Mouse (Mus musculus) cerebellum, adult 2 months (tissue): ENCODE measurements around the gene Clk2. TPM values are rescaled to one million over a fixed set of nuclear protein-coding genes. Genes with fewer than 3 reads are reported as not detected.
A peak's percentile ranks its signal among the peaks of the same experiment; 100 is the strongest.

ENCODE experiments used
- DNase-seq, 2 experiments: peaks; one replicate each; pipeline ENCODE4 v3.0.0; 2021
- H3K27ac ChIP-seq: fragments of 200-500 bp; 2 replicates; pipeline ENCODE4 v1.5.1; 2012; ENCODE audit warnings: low read length, control low read depth, inconsistent platforms; ENCODE audit not compliant: insufficient read depth
- H3K27me3 ChIP-seq: fragments of 200-500 bp; 2 replicates; pipeline ENCODE4 v1.6.1; 2012; ENCODE audit warnings: inconsistent platforms, mild to moderate bottlenecking, low read length, moderate library complexity; ENCODE audit not compliant: control insufficient read depth, insufficient read depth
- H3K4me1 ChIP-seq: fragments of 200-500 bp; 2 replicates; pipeline ENCODE4 v1.6.1; 2011; ENCODE audit warnings: low read length; ENCODE audit not compliant: control insufficient read depth, insufficient read depth
- H3K4me3 ChIP-seq: fragments of 200-500 bp; replicated peaks from 2 replicates; pipeline ENCODE3; 2011; ENCODE audit warnings: mild to moderate bottlenecking, low read depth, low read length, control low read depth; ENCODE audit not compliant: insufficient read depth
- CTCF ChIP-seq: fragments of 200-500 bp; IDR thresholded peaks from 2 replicates; pipeline ENCODE4 v1.5.1; 2011; ENCODE audit warnings: low read depth, mild to moderate bottlenecking, control low read depth, low read length, moderate library complexity, borderline replicate concordance; ENCODE audit not compliant: insufficient read depth
- POLR2A ChIP-seq: fragments of 200-500 bp; IDR thresholded peaks from 2 replicates; pipeline ENCODE4 v1.6.1; 2011; ENCODE audit warnings: low read length, control low read depth, borderline replicate concordance; ENCODE audit not compliant: insufficient read depth
- WGBS: fragments of 180-500 bp; shearing (Covaris S2); methylation state at CpG from one replicate; pipeline ENCODE4 v1.1.7; 2018; 5-methylcytosine and 5-hydroxymethylcytosine counted together
- polyA plus RNA-seq: library from polyadenylated mRNA; depleted of rRNA; stranded (reverse); fragments of >200 nt; gene quantifications from 2 replicates; pipeline ENCODE4 v1.2.3, GENCODE M21; 2012

Gene Clk2
- polyA plus RNA-seq, 1 experiment = 75.5 TPM

DNA sequence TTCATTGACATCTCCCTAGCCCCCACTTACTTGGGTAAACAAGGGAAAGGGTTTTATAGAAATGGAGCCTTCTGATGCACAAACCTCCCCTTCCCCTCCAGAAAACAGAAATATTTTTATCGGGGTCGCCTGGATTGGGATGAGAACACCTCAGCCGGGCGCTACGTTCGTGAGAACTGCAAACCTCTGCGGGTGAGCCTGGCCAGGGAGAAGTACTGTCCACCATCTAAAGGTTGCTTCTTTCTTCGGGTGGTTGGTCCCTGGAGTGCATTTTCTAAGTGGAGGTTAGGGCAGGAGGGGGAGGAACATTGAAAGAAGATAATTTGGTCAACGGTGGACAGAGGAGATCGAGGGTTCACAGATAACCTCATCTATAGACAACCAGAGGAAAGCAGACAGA, 10.9 kb downstream of the Clk2 start:
- Histone ChIP-seq H3K4me3 (no peak overlapping the region), H3K27ac (no peak overlapping the region), H3K4me1 (peaks cover 11% of the 10 kb centered on the region; the same call in 1 of the 2 replicates), H3K27me3 (no peaks in the 10 kb centered on the region)
- peak in 1 of 2 experiments; percentile 8 for DNase-seq
- no peak for TF ChIP-seq POLR2A
- WGBS = 89% methylated on average over 10 of the region's 10 CpGs

DNA sequence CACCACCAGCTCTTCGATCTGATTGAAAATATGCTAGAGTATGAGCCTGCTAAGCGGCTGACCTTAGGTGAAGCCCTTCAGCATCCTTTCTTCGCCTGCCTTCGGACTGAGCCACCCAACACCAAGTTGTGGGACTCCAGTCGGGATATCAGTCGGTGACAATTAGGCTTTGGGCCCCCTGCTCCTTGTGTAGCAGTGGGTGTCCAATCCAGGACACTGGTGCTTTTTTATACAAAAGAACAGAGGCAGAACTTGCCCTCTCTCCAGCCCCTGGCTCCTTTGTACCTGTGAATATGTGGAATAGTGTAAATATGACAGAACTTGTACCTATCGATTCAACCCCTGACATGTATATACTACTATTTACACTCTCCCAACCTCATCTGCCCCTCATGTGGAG, 11.8 kb downstream of the Clk2 start:
- TF ChIP-seq POLR2A (no peak), CTCF (no peak)
- WGBS = 84% methylated on average over 7 of the region's 7 CpGs

DNA sequence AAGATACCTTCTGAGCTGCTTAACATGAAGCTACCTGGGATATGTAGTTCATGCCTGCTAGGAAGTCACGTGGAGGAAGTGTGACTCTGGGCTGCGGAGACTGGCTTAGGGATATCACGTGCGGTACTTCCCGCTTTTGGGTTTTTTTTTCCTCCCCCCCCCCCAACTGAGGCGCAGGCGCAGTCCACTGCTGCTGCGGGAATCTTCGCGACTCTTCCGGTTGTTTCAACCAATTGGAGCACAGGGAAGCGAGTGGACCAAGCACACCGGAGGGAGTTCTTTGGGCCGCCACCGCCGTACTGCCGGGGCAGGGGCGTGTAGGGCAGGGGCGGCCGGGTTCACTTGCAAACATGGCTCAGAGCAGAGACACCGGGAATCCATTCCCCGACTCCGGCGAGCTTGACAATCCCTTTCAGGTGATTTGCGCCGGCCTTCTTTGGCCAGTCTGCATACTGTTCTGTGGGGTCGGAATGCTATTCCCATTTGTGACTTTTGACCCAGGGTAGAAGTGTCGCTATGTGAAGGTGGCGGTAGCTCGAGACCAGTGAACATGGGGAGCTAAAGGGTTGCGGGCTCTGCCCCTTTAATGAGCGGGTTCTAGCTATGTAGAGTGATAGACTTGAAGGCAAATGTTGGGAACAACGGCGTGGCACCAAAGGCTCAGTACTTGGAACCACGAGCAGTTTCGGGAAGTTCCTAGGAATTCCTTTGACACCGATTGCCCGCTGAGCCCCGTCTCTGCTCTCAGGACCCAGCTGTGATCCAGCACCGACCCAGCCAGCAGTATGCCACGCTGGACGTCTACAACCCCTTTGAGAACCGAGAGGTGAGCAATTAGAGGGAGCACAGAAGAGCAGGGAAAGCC, 12.9 kb downstream of the Clk2 start, which contains the start of gene Scamp3:
Gene Scamp3, plus strand, starts transcription at position 232 of the 865 bp plus-strand sequence.
- Histone ChIP-seq H3K4me3 (peak within 1 kb of the TSS; percentile 90), H3K27ac (peak within 1 kb of the TSS; percentile 47), H3K27me3 (no peaks in the 10 kb centered on the region), H3K4me1 (peaks cover 11% of the 10 kb centered on the region; the same call in 1 of the 2 replicates)
- under 1% methylated on average over 43 of the region's 43 CpGs for WGBS
- TF ChIP-seq POLR2A (peak; percentile 87), CTCF (no peak; the same call in 1 of the 2 replicates)
- DNase-seq = peak; percentile 85 to 95

More for the DNA sequence above, 11.8 kb downstream of the Clk2 start:
- Histone ChIP-seq H3K27me3 (no peaks in the 10 kb centered on the region), H3K4me3 (no peak overlapping the region), H3K4me1 (peaks cover 11% of the 10 kb centered on the region; the same call in 1 of the 2 replicates), H3K27ac (no peak overlapping the region)
- peak in 1 of 2 experiments; percentile 25 for DNase-seq

GRCm38 (mm10) chr3:89178107-89178385, 13.5 kb downstream of the Clk2 start:
- H3K27me3 ChIP-seq = no peaks in the 10 kb centered on the region
- peak overlapping the region; percentile 90 for H3K4me3 ChIP-seq
- no peak for TF ChIP-seq CTCF
- TF ChIP-seq POLR2A = no peak
- DNase-seq = no peak
- WGBS = 6% methylated on average over 6 of the region's 6 CpGs
- peak overlapping the region; percentile 47 for H3K27ac ChIP-seq
- H3K4me1 ChIP-seq = peaks cover 11% of the 10 kb centered on the region; the same call in 1 of the 2 replicates

DNA sequence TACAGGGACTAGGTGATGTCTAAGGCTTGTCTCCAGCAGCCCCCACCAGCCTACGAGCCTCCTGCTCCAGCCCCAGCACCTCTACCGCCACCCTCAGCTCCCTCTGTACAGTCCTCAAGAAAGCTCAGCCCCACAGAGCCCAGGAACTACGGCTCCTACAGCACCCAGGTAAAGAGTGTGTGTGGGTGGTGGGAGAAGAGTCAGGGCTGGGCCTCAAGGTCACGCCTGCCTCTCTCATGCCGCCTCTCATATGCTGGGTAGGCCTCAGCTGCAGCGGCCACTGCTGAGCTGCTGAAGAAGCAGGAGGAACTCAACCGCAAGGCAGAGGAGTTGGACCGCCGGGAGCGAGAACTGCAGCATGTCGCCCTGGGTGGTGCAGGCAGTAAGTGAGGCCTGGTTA, 14.5 kb downstream of the Clk2 start:
- TF ChIP-seq POLR2A = no peak
- TF ChIP-seq CTCF = no peak
- Histone ChIP-seq H3K27ac (no peak overlapping the region), H3K4me3 (no peak overlapping the region), H3K4me1 (peaks cover 14% of the 10 kb centered on the region), H3K27me3 (no peaks in the 10 kb centered on the region)
- WGBS = 86% methylated on average over 11 of the region's 11 CpGs
- DNase-seq = no peak

DNA sequence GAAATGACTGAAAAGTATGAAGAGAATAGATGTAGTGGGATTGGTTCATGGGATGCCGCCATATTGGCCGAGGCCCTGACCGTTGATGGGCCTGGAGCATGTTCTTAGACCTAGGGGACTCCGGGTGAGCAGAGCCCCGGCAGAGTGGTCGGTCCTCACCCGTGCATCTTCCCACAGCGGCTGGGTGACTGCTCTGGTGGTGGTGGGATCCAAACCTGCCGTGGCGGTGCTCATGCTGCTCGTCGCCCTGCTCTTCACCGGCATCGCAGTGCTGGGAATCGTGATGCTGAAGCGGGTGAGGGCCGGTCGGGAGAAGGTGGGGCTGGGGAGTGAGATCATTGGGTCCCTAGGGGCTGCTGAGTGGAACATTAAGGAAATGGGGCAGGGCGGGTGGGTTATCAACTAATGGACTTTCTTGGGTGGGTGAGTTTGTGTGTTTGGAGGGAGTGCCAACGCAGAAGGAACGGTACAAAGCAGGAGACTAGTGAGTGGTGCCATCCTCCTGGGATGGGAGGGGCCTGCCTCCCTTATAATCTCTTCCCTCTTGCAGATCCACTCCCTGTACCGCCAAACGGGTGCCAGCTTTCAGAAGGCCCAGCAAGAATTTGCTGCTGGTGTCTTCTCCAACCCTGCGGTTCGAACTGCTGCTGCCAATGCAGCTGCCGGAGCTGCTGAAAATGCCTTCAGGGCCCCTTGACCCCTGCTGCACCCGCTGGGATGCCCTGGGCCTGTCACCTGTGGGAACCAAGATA, 17.3 kb downstream of the Clk2 start:
- H3K4me3 ChIP-seq = no peak overlapping the region
- peaks cover 19% of the 10 kb centered on the region for H3K4me1 ChIP-seq
- TF ChIP-seq CTCF = no peak
- no peak for TF ChIP-seq POLR2A
- no peak for DNase-seq
- no peaks in the 10 kb centered on the region for H3K27me3 ChIP-seq
- 91% methylated on average over 27 of the region's 27 CpGs for WGBS
- no peak overlapping the region for H3K27ac ChIP-seq

GRCm38 (mm10) chr3:89182531-89183057, 18.0 kb downstream of the Clk2 start:
- no peak for DNase-seq
- WGBS = 45% methylated on average over 7 of the region's 7 CpGs
- Histone ChIP-seq H3K27me3 (no peaks in the 10 kb centered on the region), H3K4me1 (peaks cover 19% of the 10 kb centered on the region), H3K27ac (no peak overlapping the region), H3K4me3 (peak overlapping the region; percentile 69)
- no peak for TF ChIP-seq POLR2A
- TF ChIP-seq CTCF = no peak
